Mouse (Mus musculus) adrenal gland (tissue): ENCODE results near the gene Hrg.
"Not testable (repeated sequence)": the region's sequence is repeated elsewhere in the genome, so short reads cannot be mapped to it uniquely, and the experiment has no call there.

Experiments used
- intact Hi-C: fragments of 180-260 bp; cut with DNase I; formaldehyde crosslinking; loops from one replicate; pipeline ENCODE4 v1.15.1; 2025

Gene Hrg

DNA sequence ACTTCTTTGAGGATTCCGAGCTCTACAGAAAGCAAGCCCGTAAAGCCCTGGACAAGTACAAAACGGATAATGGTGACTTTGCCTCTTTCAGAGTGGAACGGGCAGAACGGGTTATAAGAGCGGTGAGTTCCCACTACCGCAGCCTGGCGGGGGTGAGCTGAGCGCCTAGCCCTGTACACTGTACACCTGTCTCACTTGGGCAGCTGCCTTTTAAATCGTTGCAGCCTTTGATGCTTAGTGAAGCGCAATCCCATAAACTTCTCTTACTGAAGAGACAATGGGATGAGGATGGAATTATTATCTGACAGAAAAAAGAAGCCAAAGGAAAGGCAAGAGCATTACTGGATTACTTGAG is 5.2 kb downstream of the Hrg start:
- intact Hi-C loops, result no loop called here

DNA sequence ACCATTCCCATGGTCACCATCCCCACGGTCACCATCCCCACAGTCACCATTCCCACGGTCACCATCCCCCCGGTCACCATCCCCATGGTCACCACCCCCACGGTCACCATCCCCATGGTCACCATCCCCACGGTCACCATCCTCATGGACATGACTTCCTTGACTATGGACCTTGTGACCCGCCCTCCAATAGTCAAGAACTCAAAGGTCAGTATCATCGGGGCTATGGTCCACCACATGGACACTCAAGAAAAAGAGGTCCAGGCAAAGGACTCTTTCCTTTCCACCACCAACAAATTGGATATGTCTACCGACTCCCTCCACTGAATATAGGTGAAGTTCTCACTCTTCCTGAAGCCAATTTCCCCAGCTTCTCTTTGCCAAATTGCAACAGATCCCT is 10.2 kb downstream of the Hrg start:
- intact Hi-C loops, result no loop called here

DNA sequence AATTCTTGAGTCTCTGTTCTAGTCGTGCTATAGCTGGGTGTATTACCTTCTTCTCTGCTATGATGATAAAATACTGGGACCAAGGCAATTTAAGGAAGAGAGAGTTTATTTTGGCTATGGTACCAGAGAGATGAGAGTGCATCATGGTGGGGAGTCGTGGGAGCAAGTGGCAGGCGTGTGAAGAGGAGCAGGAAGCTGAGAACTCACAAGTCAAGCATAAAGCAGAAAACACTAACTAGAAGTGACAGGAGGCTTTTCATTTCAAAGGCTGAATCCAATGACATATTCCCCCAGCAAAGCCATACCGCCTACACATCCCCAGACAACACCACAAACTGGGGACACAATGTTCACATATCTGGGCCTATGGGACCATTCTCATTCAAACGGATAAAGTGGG is 11.4 kb downstream of the Hrg start:
- intact Hi-C loops, result no loop called here

DNA sequence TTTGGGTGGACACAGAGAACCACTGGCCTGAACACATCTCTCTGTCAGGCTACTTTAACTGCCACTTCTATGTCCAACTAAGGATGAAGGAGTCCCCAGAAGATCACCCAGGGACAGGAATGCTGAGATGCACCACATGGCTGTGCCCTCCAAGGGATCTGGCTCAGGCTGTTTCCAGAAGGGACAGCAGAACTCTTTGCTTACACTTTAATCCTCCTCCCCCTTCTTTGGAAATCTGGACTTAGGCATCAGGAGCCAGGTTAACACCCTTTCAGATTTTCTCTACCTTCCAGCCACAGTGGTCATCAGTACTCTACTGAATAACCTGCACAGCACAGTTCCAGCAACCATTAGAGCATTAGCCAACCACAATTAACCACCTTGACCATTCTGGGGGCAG is 12.4 kb downstream of the Hrg start:
- intact Hi-C loops, result no loop called here

DNA sequence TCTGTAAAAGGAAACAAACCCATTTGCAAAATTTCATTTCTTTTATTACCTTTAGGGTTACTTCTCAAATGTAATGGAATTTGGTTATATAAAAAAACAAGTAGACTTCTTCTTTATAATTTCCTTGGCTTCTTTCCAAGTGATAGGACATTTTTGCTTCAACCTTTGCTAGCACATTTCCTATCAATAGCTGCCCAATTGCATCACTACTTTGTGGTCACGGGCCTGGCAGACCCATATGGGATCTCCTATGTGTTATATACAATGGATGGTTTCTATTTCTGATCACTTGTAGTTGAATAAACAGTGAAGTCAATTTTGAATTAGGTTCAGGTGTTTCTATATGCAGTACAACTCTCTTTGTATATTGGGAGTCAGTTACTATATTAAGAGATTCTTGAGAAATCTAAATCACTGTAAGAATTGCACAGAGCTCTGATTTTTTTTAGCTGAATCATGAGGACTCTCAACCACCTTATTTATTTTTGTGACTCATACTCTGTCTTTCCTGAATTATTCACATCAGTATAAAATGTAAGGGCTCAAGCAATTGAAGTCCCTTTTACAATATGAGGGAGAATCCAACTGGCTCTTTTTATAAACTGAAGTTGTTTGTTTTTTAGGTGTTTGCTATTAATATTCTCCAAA is 16.6 kb downstream of the Hrg start:
- intact Hi-C loops, result no loop called here

DNA sequence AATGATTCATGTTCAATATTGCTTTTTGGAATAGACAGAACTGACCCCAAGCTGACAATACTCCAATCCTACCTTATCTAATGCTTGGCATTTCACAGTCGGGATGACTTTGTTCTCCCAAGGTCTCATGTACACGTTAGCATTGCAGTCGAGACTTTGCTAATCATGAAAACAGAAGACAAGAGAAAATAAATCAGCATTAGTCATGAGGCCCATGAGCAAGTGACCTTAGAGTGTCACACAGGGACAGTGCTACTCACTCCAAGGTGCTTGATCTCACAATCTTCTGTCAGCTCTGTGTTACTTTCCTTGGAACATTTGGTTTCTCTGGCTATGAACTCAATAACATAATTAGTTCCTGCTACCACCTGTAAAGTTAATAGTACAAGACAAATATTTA is 46.1 kb downstream of the Hrg start:
- intact Hi-C loops, result not testable (repeated sequence)
